ENCODE assay signal across 9 mouse cellular contexts in the genomic region with DNA sequence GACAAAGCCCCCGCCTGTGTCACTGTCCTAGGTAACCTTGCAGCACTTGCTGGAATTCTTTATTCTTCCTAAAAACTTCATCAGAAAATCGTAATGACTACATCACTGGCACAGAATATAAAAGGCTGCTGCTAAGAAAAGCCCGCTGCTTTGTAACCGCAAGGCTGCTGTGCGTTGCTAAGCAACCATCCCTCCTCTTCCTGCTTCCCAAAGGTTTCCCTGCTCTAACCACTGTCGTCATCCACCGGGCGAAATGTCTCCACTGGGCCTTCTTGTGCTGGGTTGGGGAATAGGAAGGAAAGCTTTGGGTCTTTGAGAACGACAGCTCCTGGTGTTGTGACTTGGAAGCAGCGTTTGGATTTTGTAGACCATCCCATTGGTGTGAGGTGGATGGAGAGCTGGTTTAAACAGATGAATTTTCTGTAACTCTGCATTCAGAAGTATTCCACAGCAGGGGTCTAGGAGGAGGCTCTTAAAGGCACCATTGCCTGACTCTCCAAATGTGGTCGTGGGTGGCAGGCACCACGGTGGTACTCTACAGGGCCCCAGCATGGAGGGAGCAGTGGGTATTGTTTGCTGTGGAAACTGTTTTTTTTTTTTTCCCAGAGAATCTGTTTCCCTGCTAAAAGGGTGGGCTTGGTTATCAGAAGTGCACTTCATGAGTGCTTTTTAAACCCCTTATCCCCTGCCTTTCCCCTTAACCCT.
DNase-seq lines count a peak whose midpoint lies in the region; ATAC-seq and TF ChIP-seq lines count a peak whose summit lies in the region.
"Had no signal": no experiment of that assay in that cellular context is flagged by ENCODE, and none has a peak within 500 bp of the region (broad histone marks: within the 10 kb centered on the region; RNA-seq: fewer than 3 reads in every experiment).

No protein-coding gene starts in this region.

- H3K4me3 ChIP-seq in lung, postnatal 0 days (ENCODE audit: low read depth, low read length) = no peak overlapping the region
- H3K4me3 ChIP-seq in lung, adult 2 months (replicated peaks; ENCODE audit: extremely low read depth, low read depth, low read length) = no peak overlapping the region
- H3K4me3 ChIP-seq: heart, embryonic 15.5 days had no signal

- no peak for TF ChIP-seq EP300 in lung, postnatal 0 days (IDR thresholded peaks at IDR 0.05)

- H3K27ac ChIP-seq in lung, postnatal 0 days (ENCODE audit: low read length) = no peak overlapping the region
- H3K27ac ChIP-seq: heart, embryonic 15.5 days had no signal

- no peak for TF ChIP-seq CTCF in lung, postnatal 0 days (IDR thresholded peaks at IDR 0.05)
- TF ChIP-seq CTCF in lung, adult 2 months (IDR thresholded peaks at IDR 0.05; ENCODE audit: insufficient read depth, low read length) = no peak

- no peak for ATAC-seq in lung, postnatal 0 days
- no peak for ATAC-seq in granulocyte monocyte progenitor cell, adult 5-6 weeks (replicated peaks; ENCODE audit: poor library complexity, severe bottlenecking)

- no peak overlapping the region for H3K9ac ChIP-seq in lung, postnatal 0 days (replicated peaks; ENCODE audit: low read depth)
- H3K9ac ChIP-seq: heart, embryonic 15.5 days had no signal

- 11% methylated on average over 12 of the region's 12 CpGs for WGBS in lung, postnatal 0 days
- 24% methylated on average over 12 of the region's 12 CpGs for WGBS in lung, adult 2 months

- H3K36me3 ChIP-seq in lung, postnatal 0 days (ENCODE audit: insufficient read depth, low read length) = no peaks in the 10 kb centered on the region
- H3K36me3 ChIP-seq: heart, embryonic 15.5 days had no signal

- no peaks in the 10 kb centered on the region for H3K27me3 ChIP-seq in lung, postnatal 0 days (replicated peaks; ENCODE audit: insufficient read depth, low read length)
- H3K27me3 ChIP-seq: heart, embryonic 15.5 days had no signal

- peaks cover 5% of the 10 kb centered on the region; the same call in 1 of the 2 replicates for H3K4me1 ChIP-seq in lung, postnatal 0 days (ENCODE audit: insufficient read depth, low read depth, low read length)
- peaks cover 2% of the 10 kb centered on the region; the same call in 1 of the 2 replicates for H3K4me1 ChIP-seq in lung, adult 2 months (ENCODE audit: control insufficient read depth, insufficient read depth, low read length)

- H3K9me3 ChIP-seq in lung, postnatal 0 days (ENCODE audit: low read length) = no peaks in the 10 kb centered on the region
- H3K9me3 ChIP-seq: heart, embryonic 15.5 days had no signal

- H3K4me2 ChIP-seq in lung, postnatal 0 days (replicated peaks; ENCODE audit: low read depth, low read length) = no peak overlapping the region
- H3K4me2 ChIP-seq: heart, embryonic 15.5 days had no signal

- DNase-seq in lung, postnatal 0 days (ENCODE audit: low spot score) = peak; percentile 34
- DNase-seq in lung, adult 2 months = no peak
- DNase-seq in frontal cortex, postnatal 14 days (ENCODE audit: low spot score in 2 of 2) = peak; percentile 60 to 68
- peak; percentile 72 for DNase-seq in left cerebral cortex, postnatal 36 days (ENCODE audit: low spot score in 2 of 2)
- peak; percentile 78 to 79 for DNase-seq in right cerebral cortex, adult 2 months (ENCODE audit: low spot score in 2 of 2)
- no peak for DNase-seq in cerebellum, adult 11-12 months
- no peak for DNase-seq in spleen, postnatal 10 days (ENCODE audit: low spot score in 2 of 2)

- intact Hi-C loops in left cerebral cortex, postnatal 36 days (cut with DNase I) = loop anchor here (5.0 kb wide), 1 partner anchor 35 kb away; no protein-coding TSS in a partner anchor

- no peak for TF ChIP-seq POLR2A in lung, adult 2 months (IDR thresholded peaks at IDR 0.05; ENCODE audit: borderline replicate concordance, extremely low read depth, low read depth, low read length)

Comparison
In these comparisons a context has a peak if more than half of its experiments do, and no peak if none do; other contexts are left out.
1. DNase-seq: peak in lung, postnatal 0 days (single experiment), frontal cortex, postnatal 14 days (2 of 2), left cerebral cortex, postnatal 36 days (2 of 2) and right cerebral cortex, adult 2 months (2 of 2); none in lung, adult 2 months (single experiment), cerebellum, adult 11-12 months (single experiment) and spleen, postnatal 10 days (0 of 2).